Mouse (Mus musculus) small intestine, adult 2 months (tissue): Measurements from ENCODE around the gene Mdm1.

Source experiments
- CTCF ChIP-seq: fragments of 200-500 bp; IDR thresholded peaks from 2 replicates; pipeline ENCODE4 v1.5.1; 2012; ENCODE audit warnings: low read depth, mild to moderate bottlenecking, control low read depth, inconsistent platforms, low read length, moderate library complexity, mixed read lengths; ENCODE audit not compliant: insufficient replicate concordance, insufficient read length; ENCODE audit errors: extremely low read depth
- POLR2A ChIP-seq: fragments of 200-500 bp; IDR thresholded peaks from 2 replicates; pipeline ENCODE4 v1.6.1; 2012; ENCODE audit warnings: low read depth, mild to moderate bottlenecking, control low read depth, inconsistent platforms, low read length, moderate library complexity

DNA sequence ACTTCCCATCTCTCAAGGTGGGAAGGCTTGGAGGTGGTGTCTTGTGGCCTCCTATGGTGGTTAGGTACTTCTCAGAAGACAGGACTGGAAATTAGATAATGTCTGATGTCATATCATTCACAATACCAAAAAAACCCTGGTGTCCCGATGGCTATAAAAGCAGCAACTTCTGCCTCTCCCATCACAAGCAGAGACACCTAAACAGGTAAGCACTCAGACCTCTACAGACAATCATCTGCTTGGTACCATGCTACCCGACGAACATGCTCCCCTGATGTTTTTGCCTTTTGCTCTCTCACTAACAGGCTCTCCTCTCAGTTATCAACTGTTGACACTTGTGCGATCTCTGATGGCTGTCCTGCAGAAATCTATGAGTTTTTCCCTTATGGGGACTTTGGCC, 63.0 kb downstream of the Mdm1 start, which contains the start of gene Il22:
- TF ChIP-seq POLR2A, result no peak
- no peak for TF ChIP-seq CTCF
